ENCODE assay signal across 21 mouse cellular contexts in genomic region chr3:123205485-123205884, GRCm38 (mm10). TPM values are rescaled to one million over a fixed set of nuclear protein-coding genes. Genes with fewer than 3 reads are reported as not detected.
DNase-seq lines count a peak whose midpoint lies in the region; ATAC-seq and TF ChIP-seq lines count a peak whose summit lies in the region.
"Had no signal": no experiment of that assay in that cellular context is flagged by ENCODE, and none has a peak within 500 bp of the region (broad histone marks: within the 10 kb centered on the region; RNA-seq: fewer than 3 reads in every experiment).

No protein-coding gene starts in this region.

- no peak for ATAC-seq in kidney, postnatal 0 days (replicated peaks; ENCODE audit: low FRiP score, low read depth)
- ATAC-seq in embryonic facial prominence, embryonic 15.5 days (ENCODE audit: insufficient number of reproducible peaks, low FRiP score, low TSS enrichment, low read depth): no peak
- ATAC-seq in stomach, embryonic 14.5 days (ENCODE audit: insufficient number of reproducible peaks, insufficient read depth, low FRiP score, low read depth): no peak
- ATAC-seq: activated CD4-positive, CD25-positive, alpha-beta regulatory T cell, adult 4 months; forebrain, embryonic 14.5 days had no signal

- no peak for DNase-seq in heart, adult 2 months
- DNase-seq in heart, postnatal 36 days: no peak
- no peak for DNase-seq in kidney, postnatal 0 days (ENCODE audit: low spot score)
- no peak for DNase-seq in kidney, postnatal 10 days
- no peak for DNase-seq in cerebellum, postnatal 14 days
- no peak for DNase-seq in frontal cortex, postnatal 10 days (ENCODE audit: low spot score in 2 of 2)
- DNase-seq: adrenal gland, postnatal 25 days; cerebellum, adult 2 months; kidney, adult 8-10 months; thymus, adult 2 months had no signal

- intact Hi-C loops in heart, adult 2 months (cut with DNase I): no loop called here
- intact Hi-C loops in heart, postnatal 36 days (cut with DNase I): no loop called here

- peak overlapping the region; percentile 50 for H3K27ac ChIP-seq in heart, adult 2 months
- peak overlapping the region; percentile 47; the same call in 1 of the 2 replicates for H3K27ac ChIP-seq in kidney, postnatal 0 days
- H3K27ac ChIP-seq in embryonic facial prominence, embryonic 15.5 days (replicated peaks): peak overlapping the region; percentile 58; the same call in 1 of the 2 replicates
- H3K27ac ChIP-seq in stomach, embryonic 14.5 days (ENCODE audit: low read length): peak overlapping the region; percentile 92
- H3K27ac ChIP-seq: hindbrain, embryonic 15.5 days; liver, embryonic 14.5 days; midbrain, embryonic 12.5 days had no signal

- H3K36me3 ChIP-seq in heart, adult 2 months (ENCODE audit: control insufficient read depth, insufficient read depth, low read length): peaks cover 6% of the 10 kb centered on the region
- H3K36me3 ChIP-seq in kidney, postnatal 0 days (ENCODE audit: insufficient read depth, low read length): no peaks in the 10 kb centered on the region
- no peaks in the 10 kb centered on the region for H3K36me3 ChIP-seq in embryonic facial prominence, embryonic 15.5 days
- no peaks in the 10 kb centered on the region for H3K36me3 ChIP-seq in stomach, embryonic 14.5 days (ENCODE audit: control insufficient read depth, insufficient read depth, low read length)
- H3K36me3 ChIP-seq: hindbrain, embryonic 15.5 days; limb, embryonic 13.5 days; midbrain, embryonic 12.5 days; neural tube, embryonic 15.5 days had no signal

- H3K9me3 ChIP-seq in kidney, postnatal 0 days (replicated peaks; ENCODE audit: low read length): no peaks in the 10 kb centered on the region
- H3K9me3 ChIP-seq in embryonic facial prominence, embryonic 15.5 days (replicated peaks): no peaks in the 10 kb centered on the region
- no peaks in the 10 kb centered on the region for H3K9me3 ChIP-seq in stomach, embryonic 14.5 days (ENCODE audit: control insufficient read depth, low read depth, low read length)
- H3K9me3 ChIP-seq: hindbrain, embryonic 15.5 days; limb, embryonic 13.5 days; midbrain, embryonic 12.5 days; neural tube, embryonic 15.5 days had no signal

- no peak overlapping the region for H3K4me2 ChIP-seq in kidney, postnatal 0 days (ENCODE audit: low read length)
- no peak overlapping the region for H3K4me2 ChIP-seq in embryonic facial prominence, embryonic 15.5 days (replicated peaks)
- peak overlapping the region; percentile 37 for H3K4me2 ChIP-seq in stomach, embryonic 14.5 days (replicated peaks; ENCODE audit: low read depth, low read length)
- H3K4me2 ChIP-seq: hindbrain, embryonic 15.5 days; limb, embryonic 13.5 days; midbrain, embryonic 12.5 days; neural tube, embryonic 15.5 days had no signal

- no peak for TF ChIP-seq CTCF in heart, adult 2 months (IDR thresholded peaks at IDR 0.05)
- TF ChIP-seq CTCF in kidney, postnatal 0 days (IDR thresholded peaks at IDR 0.05; ENCODE audit: low read depth): no peak

- no peak overlapping the region for H3K9ac ChIP-seq in heart, adult 2 months (ENCODE audit: low read depth, low read length)
- H3K9ac ChIP-seq in kidney, postnatal 0 days (ENCODE audit: low read depth, low read length): no peak overlapping the region
- no peak overlapping the region for H3K9ac ChIP-seq in embryonic facial prominence, embryonic 15.5 days
- 0 out of 2 replicates have a peak overlapping the region, but pooled peaks have one; percentile 7 for H3K9ac ChIP-seq in stomach, embryonic 14.5 days (replicated peaks; ENCODE audit: low read depth, low read length)
- H3K9ac ChIP-seq: hindbrain, embryonic 15.5 days; limb, embryonic 13.5 days; liver, embryonic 14.5 days; midbrain, embryonic 12.5 days; neural tube, embryonic 15.5 days had no signal

- TF ChIP-seq EP300 in heart, adult 2 months (IDR thresholded peaks at IDR 0.05; ENCODE audit: insufficient read depth, low read depth, low read length): no peak

- 63% methylated on average over 7 of the region's 7 CpGs for WGBS in heart, adult 2 months
- WGBS in kidney, postnatal 0 days: 85% methylated on average over 7 of the region's 7 CpGs
- 75% methylated on average over 7 of the region's 7 CpGs for WGBS in embryonic facial prominence, embryonic 15.5 days
- 57% methylated on average over 7 of the region's 7 CpGs for WGBS in stomach, embryonic 14.5 days

- H3K79me2 ChIP-seq in heart, adult 2 months (replicated peaks; ENCODE audit: control insufficient read depth, insufficient read depth, low read length): no peaks in the 10 kb centered on the region

- H3K4me1 ChIP-seq in heart, adult 2 months (ENCODE audit: control insufficient read depth, insufficient read depth, low read length): peaks cover 7% of the 10 kb centered on the region
- H3K4me1 ChIP-seq in kidney, postnatal 0 days (replicated peaks; ENCODE audit: insufficient read depth, low read length): no peaks in the 10 kb centered on the region
- no peaks in the 10 kb centered on the region for H3K4me1 ChIP-seq in embryonic facial prominence, embryonic 15.5 days
- peaks cover 13% of the 10 kb centered on the region for H3K4me1 ChIP-seq in stomach, embryonic 14.5 days (ENCODE audit: control insufficient read depth, insufficient read depth, low read length)
- H3K4me1 ChIP-seq: hindbrain, embryonic 15.5 days; midbrain, embryonic 12.5 days; neural tube, embryonic 15.5 days had no signal

- TF ChIP-seq POLR2A in heart, adult 2 months (IDR thresholded peaks at IDR 0.05; ENCODE audit: insufficient read depth, low read depth, low read length): no peak

- H3K27me3 ChIP-seq in heart, adult 2 months (ENCODE audit: control insufficient read depth, insufficient read depth, low read length): no peaks in the 10 kb centered on the region
- no peaks in the 10 kb centered on the region for H3K27me3 ChIP-seq in kidney, postnatal 0 days (ENCODE audit: insufficient read depth, low read length)
- no peaks in the 10 kb centered on the region for H3K27me3 ChIP-seq in embryonic facial prominence, embryonic 15.5 days
- no peaks in the 10 kb centered on the region for H3K27me3 ChIP-seq in stomach, embryonic 14.5 days (ENCODE audit: control insufficient read depth, insufficient read depth, low read length)
- H3K27me3 ChIP-seq: hindbrain, embryonic 15.5 days; limb, embryonic 13.5 days; midbrain, embryonic 12.5 days; neural tube, embryonic 15.5 days; Patski had no signal

- H3K4me3 ChIP-seq in heart, adult 2 months: no peak overlapping the region
- H3K4me3 ChIP-seq in kidney, postnatal 0 days (replicated peaks; ENCODE audit: low read depth, low read length): no peak overlapping the region
- H3K4me3 ChIP-seq in embryonic facial prominence, embryonic 15.5 days (replicated peaks): no peak overlapping the region
- H3K4me3 ChIP-seq in stomach, embryonic 14.5 days (ENCODE audit: low read depth, low read length): no peak overlapping the region
- H3K4me3 ChIP-seq: erythroblast, embryonic 14.5 days; hindbrain, embryonic 15.5 days; limb, embryonic 13.5 days; midbrain, embryonic 12.5 days; neural tube, embryonic 15.5 days had no signal

RNA-seq across cellular contexts. Expression of gene Synpo2, which starts 30.5 kb away (rescaled TPM):
- total RNA-seq in heart, adult 2 months (2021): 10 to 100 TPM; 85.8 to 97.5 TPM
- polyA plus RNA-seq in heart, adult 2 months (2012; rRNA removed): 19.3 and 27.6 TPM in 2 replicates
- 10 to 100 TPM; 78.2 to 80.5 TPM for total RNA-seq in heart, postnatal 36 days (2021)
- 5.1 and 5.2 TPM in 2 replicates for polyA plus RNA-seq in kidney, postnatal 0 days (2015; fragmentation: Nextera tagmentation; extraction: Ambion mirVana)
- 6.9 and 9.2 TPM in 2 replicates for polyA plus RNA-seq in embryonic facial prominence, embryonic 15.5 days (2015; fragmentation: Nextera tagmentation; extraction: Ambion mirVana)
- polyA plus RNA-seq in stomach, embryonic 14.5 days (2014; fragmentation: Nextera tagmentation; extraction: Ambion mirVana): 39.9 and 43.6 TPM in 2 replicates
- polyA plus RNA-seq: erythroblast, embryonic 14.5 days had no signal
